Mouse (Mus musculus) CH12.LX (cell line): ENCODE results near the gene Spata2l.

ENCODE experiments used
- CTCF ChIP-seq, 2 experiments: IDR thresholded peaks in 1 of 2; conservative IDR thresholded peaks in 1 of 2; 2 replicates each; pipeline ENCODE4 v1.5.1; 2011 to 2012; ENCODE audit warnings: low read depth in 2 of 2, low read length in 2 of 2, improper control_type of control experiment in 1 of 2, inconsistent platforms in 1 of 2, mild to moderate bottlenecking in 1 of 2, moderate library complexity in 1 of 2
- ELF1 ChIP-seq: IDR thresholded peaks from 2 replicates; pipeline ENCODE4 v1.6.1; 2014; ENCODE audit warnings: low read depth, mild to moderate bottlenecking, inconsistent platforms, low read length, improper control_type of control experiment
- EP300 ChIP-seq: IDR thresholded peaks from 2 replicates; pipeline ENCODE4 v1.6.1; 2011; ENCODE audit warnings: low read length, improper control_type of control experiment
- HCFC1 ChIP-seq: IDR thresholded peaks from 2 replicates; pipeline ENCODE4 v1.6.1; 2012; ENCODE audit warnings: low read depth, mild to moderate bottlenecking, inconsistent platforms, low read length, improper control_type of control experiment
- MAX ChIP-seq: IDR thresholded peaks from 2 replicates; pipeline ENCODE4 v1.6.1; 2011; ENCODE audit warnings: low read length, improper control_type of control experiment
- MXI1 ChIP-seq: IDR thresholded peaks from 2 replicates; pipeline ENCODE4 v1.6.1; 2011; ENCODE audit warnings: mild to moderate bottlenecking, low read depth, low read length, improper control_type of control experiment
- POLR2A ChIP-seq: IDR thresholded peaks from 2 replicates; pipeline ENCODE4 v1.6.1; 2011; ENCODE audit warnings: low read depth, mild to moderate bottlenecking, improper control_type of control experiment, low read length
- POLR2AphosphoS2 ChIP-seq: IDR thresholded peaks from 2 replicates; pipeline ENCODE4 v1.6.1; 2011; ENCODE audit warnings: low read depth, low read length, improper control_type of control experiment
- SMC3 ChIP-seq: IDR thresholded peaks from 2 replicates; pipeline ENCODE4 v1.6.1; 2011; ENCODE audit warnings: low read depth, low read length, improper control_type of control experiment
- UBTF ChIP-seq: IDR thresholded peaks from 2 replicates; pipeline ENCODE4 v1.6.1; 2012; ENCODE audit warnings: low read depth, mild to moderate bottlenecking, inconsistent platforms, low read length, improper control_type of control experiment, moderate library complexity

DNA sequence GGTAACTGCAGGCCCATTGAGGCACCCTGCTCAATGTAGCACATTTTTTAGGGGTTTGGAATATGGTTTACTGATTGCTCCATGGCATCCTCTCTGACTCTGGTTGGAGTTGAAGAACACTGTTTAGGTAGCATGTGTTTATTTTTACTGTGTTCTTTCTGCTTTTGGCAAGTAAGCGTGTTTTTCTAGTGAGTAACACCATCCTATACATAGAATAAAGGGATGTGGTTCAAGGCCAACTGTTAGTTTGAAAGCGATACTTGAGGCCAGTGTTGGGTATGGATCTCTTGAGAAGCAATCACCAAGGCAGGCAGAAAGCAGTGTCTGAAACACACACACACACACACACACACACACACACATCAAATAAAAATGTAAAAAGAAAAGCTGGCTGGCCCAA lies 48.0 kb downstream of the Spata2l start:
- TF ChIP-seq CTCF (conservative IDR thresholded peaks at IDR 0.05 in 1 of 2, IDR thresholded peaks at IDR 0.05 in 1 of 2; ENCODE audit: low read depth in 2 of 2, low read length in 2 of 2), result no peak
- no peak for TF ChIP-seq MXI1
- TF ChIP-seq EP300, result no peak
- TF ChIP-seq POLR2A, result no peak
- no peak for TF ChIP-seq ELF1
- TF ChIP-seq HCFC1, result no peak
- TF ChIP-seq POLR2AphosphoS2, result no peak
- no peak for TF ChIP-seq MAX
- TF ChIP-seq SMC3, result no peak
- no peak for TF ChIP-seq UBTF
